Mouse (Mus musculus) embryonic fibroblast, embryonic 13.5 days (primary cell): Measurements from ENCODE around the gene Prkaa1.

ENCODE experiments used
- CTCF ChIP-seq: IDR thresholded peaks from 2 replicates; pipeline ENCODE4 v1.5.1; 2011; ENCODE audit warnings: mild to moderate bottlenecking, control low read depth, low read length, moderate library complexity, borderline replicate concordance; ENCODE audit not compliant: insufficient read depth
- POLR2A ChIP-seq: IDR thresholded peaks from 2 replicates; pipeline ENCODE4 v1.6.1; 2011; ENCODE audit warnings: low read depth, mild to moderate bottlenecking, control low read depth, low read length, moderate library complexity

DNA sequence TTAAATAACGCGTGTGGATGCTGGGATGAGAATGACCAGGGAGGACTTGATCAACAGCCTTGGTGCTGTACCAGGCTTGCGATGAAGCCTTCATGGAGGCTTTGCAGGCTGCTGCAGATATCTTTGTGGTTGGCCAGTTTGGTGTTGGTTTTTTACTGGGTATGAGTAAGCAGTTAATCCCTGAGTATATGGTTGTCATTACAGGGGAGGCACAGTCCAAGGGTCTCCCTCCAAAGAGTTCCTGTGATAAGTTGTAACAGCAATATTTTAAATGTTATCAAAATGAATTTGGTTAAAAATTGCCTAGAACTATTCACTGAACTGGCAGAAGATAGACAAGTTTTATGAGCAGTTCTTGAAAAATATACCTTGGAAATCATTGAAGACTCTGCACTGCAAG is 65.5 kb downstream of the Prkaa1 start:
- no peak for TF ChIP-seq POLR2A
- TF ChIP-seq CTCF: no peak
